Mouse (Mus musculus): ENCODE measurements around the gene Golph3.

- no peak for TF ChIP-seq CTCF (conservative IDR thresholded peaks at IDR 0.05; ENCODE audit: low read length)
- TF ChIP-seq POU5F1 (IDR thresholded peaks at IDR 0.05; ENCODE audit: borderline replicate concordance, low read length), result no peak
These were observed 9.1 kb downstream of the Golph3 start for GRCm38 (mm10) chr15:12330389-12330788.
